Mouse (Mus musculus) heart, adult 9 months (tissue): ENCODE results near the gene Atp5e.

Experiments used
- DNase-seq, 2 experiments: peaks; one replicate each; pipeline ENCODE4 v3.0.0; 2022; ENCODE audit warnings: low spot score in 2 of 2

Gene Atp5e

GRCm38 (mm10) chr2:174415001-174415730 is 48.7 kb downstream of the Atp5e start:
- DNase-seq: no peak

GRCm38 (mm10) chr2:174413127-174413526 is 50.8 kb downstream of the Atp5e start:
- no peak for DNase-seq
